Mouse (Mus musculus): ENCODE results near the gene Ifrd1. TPM values are rescaled to one million over a fixed set of nuclear protein-coding genes. Genes with fewer than 3 reads are reported as not detected.
"Not testable (repeated sequence)": the region's sequence is repeated elsewhere in the genome, so short reads cannot be mapped to it uniquely, and the experiment has no call there.

Ifrd1 gene
- polyA plus RNA-seq, 1 experiment from 2014 or later, result 182 TPM

- WGBS, result 98% methylated on average over 5 of the region's 5 CpGs
These were observed 50.3 kb downstream of the Ifrd1 start for GRCm38 (mm10) chr12:40198019-40198418.

GRCm38 (mm10) chr12:40197511-40197910, 50.8 kb downstream of the Ifrd1 start:
- Histone ChIP-seq H3K4me3 (replicated peaks; ENCODE audit: low read length) (no peak overlapping the region), H3K4me1 (replicated peaks; ENCODE audit: control insufficient read depth, insufficient read depth, low read length) (no peaks in the 10 kb centered on the region; the same call in 1 of the 2 replicates), H3K4me2 (ENCODE audit: low read length) (no peak overlapping the region), H3K9ac (replicated peaks; ENCODE audit: low read depth, low read length) (no peak overlapping the region), H3K36me3 (ENCODE audit: control insufficient read depth, insufficient read depth) (no peaks in the 10 kb centered on the region), H3K27ac (ENCODE audit: low read length) (no peak overlapping the region), H3K27me3 (replicated peaks; ENCODE audit: control insufficient read depth, insufficient read depth, low read length) (no peaks in the 10 kb centered on the region), H3K9me3 (ENCODE audit: control insufficient read depth, low read length) (no peaks in the 10 kb centered on the region)
- ATAC-seq, result no peak

More at GRCm38 (mm10) chr12:40198019-40198418, 50.3 kb downstream of the Ifrd1 start:
- ATAC-seq, result no peak
- no peaks in the 10 kb centered on the region; the same call in 1 of the 2 replicates for H3K4me1 ChIP-seq (replicated peaks; ENCODE audit: control insufficient read depth, insufficient read depth, low read length)
- H3K36me3 ChIP-seq (ENCODE audit: control insufficient read depth, insufficient read depth), result peaks cover 4% of the 10 kb centered on the region; the same call in 1 of the 2 replicates
- no peaks in the 10 kb centered on the region for H3K9me3 ChIP-seq (ENCODE audit: control insufficient read depth, low read length)
- H3K4me2 ChIP-seq (ENCODE audit: low read length), result no peak overlapping the region
- H3K9ac ChIP-seq (replicated peaks; ENCODE audit: low read depth, low read length), result no peak overlapping the region
- H3K4me3 ChIP-seq (replicated peaks; ENCODE audit: low read length), result no peak overlapping the region
- no peak overlapping the region for H3K27ac ChIP-seq (ENCODE audit: low read length)
- no peaks in the 10 kb centered on the region for H3K27me3 ChIP-seq (replicated peaks; ENCODE audit: control insufficient read depth, insufficient read depth, low read length)

GRCm38 (mm10) chr12:40185474-40185873, 62.8 kb downstream of the Ifrd1 start:
- no peaks in the 10 kb centered on the region for H3K36me3 ChIP-seq (ENCODE audit: control insufficient read depth, insufficient read depth)
- H3K27ac ChIP-seq (ENCODE audit: low read length), result no peak overlapping the region
- H3K9ac ChIP-seq (replicated peaks; ENCODE audit: low read depth, low read length), result no peak overlapping the region
- peaks cover 3% of the 10 kb centered on the region; the same call in 1 of the 2 replicates for H3K9me3 ChIP-seq (ENCODE audit: control insufficient read depth, low read length)
- no peaks in the 10 kb centered on the region for H3K4me1 ChIP-seq (replicated peaks; ENCODE audit: control insufficient read depth, insufficient read depth, low read length)
- no peaks in the 10 kb centered on the region for H3K27me3 ChIP-seq (replicated peaks; ENCODE audit: control insufficient read depth, insufficient read depth, low read length)
- no peak overlapping the region for H3K4me3 ChIP-seq (replicated peaks; ENCODE audit: low read length)
- WGBS, result 94% methylated on average over 3 of the region's 3 CpGs
- no peak for ATAC-seq
- no peak overlapping the region for H3K4me2 ChIP-seq (ENCODE audit: low read length)

GRCm38 (mm10) chr12:40177089-40177488, 71.2 kb downstream of the Ifrd1 start:
- no peak overlapping the region for H3K9ac ChIP-seq (replicated peaks; ENCODE audit: low read depth, low read length)
- no peak overlapping the region for H3K4me3 ChIP-seq (replicated peaks; ENCODE audit: low read length)
- no peaks in the 10 kb centered on the region for H3K36me3 ChIP-seq (ENCODE audit: control insufficient read depth, insufficient read depth)
- no peaks in the 10 kb centered on the region for H3K4me1 ChIP-seq (replicated peaks; ENCODE audit: control insufficient read depth, insufficient read depth, low read length)
- no peak for ATAC-seq
- WGBS, result 65% methylated on average over 6 of the region's 6 CpGs
- no peak overlapping the region for H3K4me2 ChIP-seq (ENCODE audit: low read length)
- peaks cover 3% of the 10 kb centered on the region; the same call in 1 of the 2 replicates for H3K9me3 ChIP-seq (ENCODE audit: control insufficient read depth, low read length)
- H3K27me3 ChIP-seq (replicated peaks; ENCODE audit: control insufficient read depth, insufficient read depth, low read length), result no peaks in the 10 kb centered on the region
- H3K27ac ChIP-seq (ENCODE audit: low read length), result no peak overlapping the region

GRCm38 (mm10) chr12:40176158-40176557, 72.1 kb downstream of the Ifrd1 start:
- H3K9ac ChIP-seq (replicated peaks; ENCODE audit: low read depth, low read length), result no peak overlapping the region
- H3K27ac ChIP-seq (ENCODE audit: low read length), result no peak overlapping the region
- H3K4me2 ChIP-seq (ENCODE audit: low read length), result no peak overlapping the region
- H3K9me3 ChIP-seq (ENCODE audit: control insufficient read depth, low read length), result peaks cover 3% of the 10 kb centered on the region; the same call in 1 of the 2 replicates
- 80% methylated on average over 2 of the region's 2 CpGs for WGBS
- no peaks in the 10 kb centered on the region for H3K36me3 ChIP-seq (ENCODE audit: control insufficient read depth, insufficient read depth)
- H3K4me1 ChIP-seq (replicated peaks; ENCODE audit: control insufficient read depth, insufficient read depth, low read length), result no peaks in the 10 kb centered on the region
- H3K27me3 ChIP-seq (replicated peaks; ENCODE audit: control insufficient read depth, insufficient read depth, low read length), result no peaks in the 10 kb centered on the region
- ATAC-seq, result no peak
- no peak overlapping the region for H3K4me3 ChIP-seq (replicated peaks; ENCODE audit: low read length)

- ATAC-seq; H3K4me2 ChIP-seq (ENCODE audit: low read length); H3K4me1 ChIP-seq (replicated peaks; ENCODE audit: control insufficient read depth, insufficient read depth, low read length); H3K9me3 ChIP-seq (ENCODE audit: control insufficient read depth, low read length); H3K27me3 ChIP-seq (replicated peaks; ENCODE audit: control insufficient read depth, insufficient read depth, low read length); H3K36me3 ChIP-seq (ENCODE audit: control insufficient read depth, insufficient read depth); H3K4me3 ChIP-seq (replicated peaks; ENCODE audit: low read length); H3K9ac ChIP-seq (replicated peaks; ENCODE audit: low read depth, low read length); H3K27ac ChIP-seq (ENCODE audit: low read length): not testable (repeated sequence)
- WGBS, result 15% methylated on average over 1 of the region's 1 CpGs
These were observed 73.1 kb downstream of the Ifrd1 start for GRCm38 (mm10) chr12:40175171-40175570.

GRCm38 (mm10) chr12:40171637-40172036, 76.7 kb downstream of the Ifrd1 start:
- no peak for ATAC-seq
- H3K36me3 ChIP-seq (ENCODE audit: control insufficient read depth, insufficient read depth), result no peaks in the 10 kb centered on the region
- H3K27me3 ChIP-seq (replicated peaks; ENCODE audit: control insufficient read depth, insufficient read depth, low read length), result no peaks in the 10 kb centered on the region
- H3K9ac ChIP-seq (replicated peaks; ENCODE audit: low read depth, low read length), result no peak overlapping the region
- no peak overlapping the region for H3K4me2 ChIP-seq (ENCODE audit: low read length)
- H3K27ac ChIP-seq (ENCODE audit: low read length), result no peak overlapping the region
- no peaks in the 10 kb centered on the region for H3K9me3 ChIP-seq (ENCODE audit: control insufficient read depth, low read length)
- WGBS, result 86% methylated on average over 2 of the region's 2 CpGs
- H3K4me3 ChIP-seq (replicated peaks; ENCODE audit: low read length), result no peak overlapping the region
- H3K4me1 ChIP-seq (replicated peaks; ENCODE audit: control insufficient read depth, insufficient read depth, low read length), result no peaks in the 10 kb centered on the region

GRCm38 (mm10) chr12:40169675-40170074, 78.6 kb downstream of the Ifrd1 start:
- H3K4me2 ChIP-seq (ENCODE audit: low read length), result no peak overlapping the region
- no peak for ATAC-seq
- no peak overlapping the region for H3K9ac ChIP-seq (replicated peaks; ENCODE audit: low read depth, low read length)
- 98% methylated on average over 1 of the region's 1 CpGs for WGBS
- no peaks in the 10 kb centered on the region for H3K9me3 ChIP-seq (ENCODE audit: control insufficient read depth, low read length)
- no peak overlapping the region for H3K27ac ChIP-seq (ENCODE audit: low read length)
- no peaks in the 10 kb centered on the region for H3K4me1 ChIP-seq (replicated peaks; ENCODE audit: control insufficient read depth, insufficient read depth, low read length)
- H3K4me3 ChIP-seq (replicated peaks; ENCODE audit: low read length), result no peak overlapping the region
- no peaks in the 10 kb centered on the region for H3K27me3 ChIP-seq (replicated peaks; ENCODE audit: control insufficient read depth, insufficient read depth, low read length)
- no peaks in the 10 kb centered on the region for H3K36me3 ChIP-seq (ENCODE audit: control insufficient read depth, insufficient read depth)

- H3K4me3 ChIP-seq (replicated peaks; ENCODE audit: low read length), result no peak overlapping the region
- peak; percentile 74 for ATAC-seq
- no peaks in the 10 kb centered on the region for H3K27me3 ChIP-seq (replicated peaks; ENCODE audit: control insufficient read depth, insufficient read depth, low read length)
- H3K36me3 ChIP-seq (ENCODE audit: control insufficient read depth, insufficient read depth), result no peaks in the 10 kb centered on the region
- 10% methylated on average over 2 of the region's 2 CpGs for WGBS
- no peak overlapping the region for H3K4me2 ChIP-seq (ENCODE audit: low read length)
- no peaks in the 10 kb centered on the region for H3K4me1 ChIP-seq (replicated peaks; ENCODE audit: control insufficient read depth, insufficient read depth, low read length)
- H3K9ac ChIP-seq (replicated peaks; ENCODE audit: low read depth, low read length), result no peak overlapping the region
- H3K27ac ChIP-seq (ENCODE audit: low read length), result no peak overlapping the region
- no peaks in the 10 kb centered on the region for H3K9me3 ChIP-seq (ENCODE audit: control insufficient read depth, low read length)
These were observed 83.7 kb downstream of the Ifrd1 start for GRCm38 (mm10) chr12:40164621-40165020.

- Histone ChIP-seq H3K36me3 (ENCODE audit: control insufficient read depth, insufficient read depth) (no peaks in the 10 kb centered on the region), H3K4me3 (replicated peaks; ENCODE audit: low read length) (no peak overlapping the region), H3K4me2 (ENCODE audit: low read length) (no peak overlapping the region), H3K27me3 (replicated peaks; ENCODE audit: control insufficient read depth, insufficient read depth, low read length) (no peaks in the 10 kb centered on the region), H3K9me3 (ENCODE audit: control insufficient read depth, low read length) (no peaks in the 10 kb centered on the region), H3K27ac (ENCODE audit: low read length) (no peak overlapping the region), H3K9ac (replicated peaks; ENCODE audit: low read depth, low read length) (no peak overlapping the region), H3K4me1 (replicated peaks; ENCODE audit: control insufficient read depth, insufficient read depth, low read length) (no peaks in the 10 kb centered on the region)
- WGBS, result 78% methylated on average over 2 of the region's 2 CpGs
- no peak for ATAC-seq
These were observed 87.5 kb downstream of the Ifrd1 start for GRCm38 (mm10) chr12:40160777-40161176.

Data from forebrain, embryonic 16.5 days (tissue).